Mouse (Mus musculus) C2C12 (cell line): ENCODE measurements at regions not wholly inside any gene's neighbourhood (a gene's known extent, or its start where the extent isn't known, plus 50 kb on each side); places are given as distances from the start of the nearest gene placed in this dataset.

ENCODE experiments used
- CEBPB ChIP-seq: IDR thresholded peaks from one replicate; pipeline ENCODE4 v1.6.1; 2011; ENCODE audit warnings: low read depth, mild to moderate bottlenecking, control low read depth, moderate library complexity
- CTCF ChIP-seq: IDR thresholded peaks from one replicate; pipeline ENCODE4 v1.5.1; 2011; ENCODE audit not compliant: control insufficient read depth, insufficient read depth, insufficient read length
- FOSL1 ChIP-seq: IDR thresholded peaks from one replicate; pipeline ENCODE4 v1.8.0; 2011; ENCODE audit warnings: mild to moderate bottlenecking, low read length; ENCODE audit not compliant: poor library complexity, insufficient read depth, severe bottlenecking
- MAX ChIP-seq: IDR thresholded peaks from one replicate; pipeline ENCODE4 v1.6.1; 2011; ENCODE audit warnings: mild to moderate bottlenecking, control low read depth
- MYOD1 ChIP-seq: IDR thresholded peaks from one replicate; pipeline ENCODE4 v1.6.1; 2011; ENCODE audit warnings: low read depth; ENCODE audit not compliant: control insufficient read depth, insufficient read length
- MYOG ChIP-seq: IDR thresholded peaks from one replicate; pipeline ENCODE4 v1.6.1; 2011; ENCODE audit not compliant: control insufficient read depth, insufficient read length; ENCODE audit errors: extremely low read depth
- USF1 ChIP-seq: IDR thresholded peaks from one replicate; pipeline ENCODE4 v1.6.1; 2011; ENCODE audit warnings: low read depth, mild to moderate bottlenecking, control low read depth, moderate library complexity

DNA sequence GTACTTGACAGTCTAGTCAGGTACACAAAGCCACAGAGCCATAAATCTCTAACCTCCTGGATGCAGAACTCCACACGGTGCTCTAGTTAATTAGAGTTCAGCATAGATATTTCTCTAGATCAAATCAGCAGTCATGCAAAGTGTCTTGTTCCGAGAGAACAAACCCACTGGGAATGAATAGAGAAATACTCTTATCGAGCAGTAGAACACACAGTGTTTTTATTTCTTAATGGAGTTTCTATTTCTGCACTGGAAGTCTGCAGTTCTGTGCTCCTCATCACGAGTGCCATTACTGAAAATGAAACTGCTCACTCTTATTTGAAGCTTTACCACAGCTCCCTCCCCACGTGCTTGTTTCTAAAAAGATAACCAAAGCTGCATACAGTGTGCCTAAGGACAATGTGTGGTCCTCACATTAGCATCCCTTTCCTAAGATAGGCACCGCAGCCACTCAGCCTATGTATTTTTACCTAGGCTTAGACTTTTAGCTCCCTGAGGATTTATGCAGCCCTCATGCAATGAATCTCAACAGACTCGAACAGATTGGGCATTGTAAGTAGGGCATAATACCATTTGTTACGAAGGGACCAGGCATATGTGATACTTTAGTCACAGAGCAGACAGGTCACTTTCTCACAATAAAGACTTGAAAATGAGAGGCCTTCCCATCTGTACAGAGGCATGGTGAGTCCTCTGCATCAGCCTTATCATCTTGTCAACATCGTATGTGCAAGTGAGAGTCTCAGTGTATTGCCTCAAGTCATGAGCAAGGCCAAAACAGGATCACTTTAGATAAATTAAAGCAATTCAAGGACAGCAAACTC, 301.5 kb downstream of the Arl4a start:
- no peak for TF ChIP-seq MAX
- TF ChIP-seq CTCF, result no peak
- TF ChIP-seq USF1, result no peak
- no peak for TF ChIP-seq MYOD1
- no peak for TF ChIP-seq MYOG
- no peak for TF ChIP-seq FOSL1
- no peak for TF ChIP-seq CEBPB
